Mouse (Mus musculus) ES-Bruce4 (cell line): ENCODE results near the gene Nrm.

Experiments
- CTCF ChIP-seq: IDR thresholded peaks from one replicate; pipeline ENCODE4 v1.8.1; 2011; ENCODE audit warnings: low read depth, low read length
- EP300 ChIP-seq: IDR thresholded peaks from 2 replicates; pipeline ENCODE4 v1.6.1; 2011; ENCODE audit warnings: low read depth, low read length; ENCODE audit not compliant: insufficient read depth
- POLR2A ChIP-seq: IDR thresholded peaks from one replicate; pipeline ENCODE4 v1.8.1; 2011; ENCODE audit warnings: low read length; ENCODE audit not compliant: insufficient read depth

DNA sequence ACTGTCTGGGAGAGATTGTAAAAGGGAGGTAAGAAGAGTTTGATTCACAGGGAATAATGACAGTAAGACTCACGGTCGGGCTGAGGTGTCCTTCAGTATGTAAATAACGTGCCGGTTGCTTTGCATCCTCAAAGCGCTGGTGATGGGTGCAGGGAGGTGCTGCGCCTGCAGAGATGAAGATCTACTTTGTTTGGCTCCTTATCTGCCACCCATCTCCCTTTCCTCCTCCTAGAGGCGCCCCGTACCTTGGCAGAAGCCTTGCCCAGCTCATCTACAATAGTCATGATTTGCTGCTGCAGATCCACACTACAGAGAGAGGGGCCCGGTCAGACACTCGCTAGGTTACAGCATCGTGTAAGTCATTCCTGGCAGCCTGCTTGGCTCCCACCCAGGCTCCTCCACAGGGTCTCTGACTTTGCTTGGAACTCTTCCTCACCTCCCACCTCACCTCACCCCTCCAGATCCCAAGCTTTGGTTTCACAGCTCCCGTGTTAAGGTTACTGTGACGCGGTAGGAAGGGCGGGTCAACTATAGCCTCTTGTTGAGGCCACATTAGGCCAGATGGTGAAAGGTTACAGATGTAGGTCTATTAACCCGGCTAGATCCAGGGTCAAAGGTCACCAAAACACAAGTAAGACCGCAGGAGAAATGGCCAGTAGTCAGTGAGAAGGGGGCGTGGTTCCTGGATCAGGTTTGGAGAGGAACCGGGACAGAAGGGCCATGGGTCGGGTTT lies 48.2 kb downstream of the Nrm start:
- no peak for TF ChIP-seq EP300
- no peak for TF ChIP-seq POLR2A
- TF ChIP-seq CTCF: no peak
